Mouse (Mus musculus) erythroblast, embryonic 14.5 days (primary cell): ENCODE results near the gene Cybc1.

Experiments
- GATA1 ChIP-seq: IDR thresholded peaks from 2 replicates; pipeline ENCODE4 v1.6.1; 2012; ENCODE audit warnings: low read length, inconsistent platforms, mixed read lengths
- TAL1 ChIP-seq: IDR thresholded peaks from 3 replicates; pipeline ENCODE4 v1.6.1; 2012; ENCODE audit warnings: low read length, inconsistent platforms, mixed read lengths

GRCm38 (mm10) chr11:121192742-121193141 is 36.4 kb downstream of the Cybc1 start:
- no peak for TF ChIP-seq TAL1
- TF ChIP-seq GATA1: no peak
